Mouse (Mus musculus) right cerebral cortex, postnatal 4 days (tissue): ENCODE data around the gene Shisal1.

ENCODE experiments used
- DNase-seq: peaks from one replicate; pipeline ENCODE4 v3.0.0-alpha.2; 2022

Shisal1 gene

GRCm38 (mm10) chr15:84366574-84366989 lies 80.3 kb downstream of the Shisal1 start:
- DNase-seq = no peak

- DNase-seq = no peak
Observed at GRCm38 (mm10) chr15:84365675-84366381, 81.1 kb downstream of the Shisal1 start.

- no peak for DNase-seq
Observed at GRCm38 (mm10) chr15:84364746-84365145, 82.2 kb downstream of the Shisal1 start.

GRCm38 (mm10) chr15:84355081-84355480 lies 91.8 kb downstream of the Shisal1 start:
- no peak for DNase-seq

GRCm38 (mm10) chr15:84351915-84352844 lies 94.7 kb downstream of the Shisal1 start:
- peak; percentile 92 for DNase-seq

GRCm38 (mm10) chr15:84351342-84351741 lies 95.6 kb downstream of the Shisal1 start:
- DNase-seq = no peak

GRCm38 (mm10) chr15:84349915-84350738 lies 96.8 kb downstream of the Shisal1 start:
- no peak for DNase-seq

- DNase-seq = no peak
Observed at GRCm38 (mm10) chr15:84348769-84349168, 98.1 kb downstream of the Shisal1 start.

- DNase-seq = no peak
Observed at GRCm38 (mm10) chr15:84340926-84341325, 106.0 kb downstream of the Shisal1 start.

- no peak for DNase-seq
Observed at GRCm38 (mm10) chr15:84337599-84337998, 109.3 kb downstream of the Shisal1 start.

GRCm38 (mm10) chr15:84336281-84336817 lies 110.5 kb downstream of the Shisal1 start:
- no peak for DNase-seq

GRCm38 (mm10) chr15:84331066-84331612 lies 115.8 kb downstream of the Shisal1 start:
- no peak for DNase-seq

GRCm38 (mm10) chr15:84329940-84330339 lies 117.0 kb downstream of the Shisal1 start:
- DNase-seq = no peak
